Mouse (Mus musculus): ENCODE results near the gene Acpp.

Acpp gene

GRCm38 (mm10) chr9:104254408-104255180 lies 83.0 kb downstream of the Acpp start:
- in situ Hi-C loops (cut with MboI, MseI) = no loop called here

- in situ Hi-C loops (cut with MboI, MseI) = no loop called here
Measured at GRCm38 (mm10) chr9:104252637-104253036, 84.9 kb downstream of the Acpp start.

GRCm38 (mm10) chr9:104251687-104252086 lies 85.9 kb downstream of the Acpp start:
- in situ Hi-C loops (cut with MboI, MseI) = no loop called here

- in situ Hi-C loops (cut with MboI, MseI) = no loop called here
Measured at GRCm38 (mm10) chr9:104251111-104251510, 86.4 kb downstream of the Acpp start.

- in situ Hi-C loops (cut with MboI, MseI) = no loop called here
Measured at GRCm38 (mm10) chr9:104247307-104247987, 90.1 kb downstream of the Acpp start.

GRCm38 (mm10) chr9:104243799-104244466 lies 93.6 kb downstream of the Acpp start:
- in situ Hi-C loops (cut with MboI, MseI) = no loop called here

- in situ Hi-C loops (cut with MboI, MseI) = no loop called here
Measured at GRCm38 (mm10) chr9:104240146-104240545, 97.4 kb downstream of the Acpp start.

- in situ Hi-C loops (cut with MboI, MseI) = no loop called here
Measured at GRCm38 (mm10) chr9:104239076-104239475, 98.5 kb downstream of the Acpp start.

All from T-helper 1 cell (primary cell).